Mouse (Mus musculus) liver, embryonic 11.5 days (tissue): ENCODE data around the gene Bace2. TPM values are rescaled to one million over a fixed set of nuclear protein-coding genes. Genes with fewer than 3 reads are reported as not detected.

Source experiments
- ATAC-seq: fragments of 200-750 bp; cut with Nextera tagmentation; replicated peaks from 2 replicates; pipeline ENCODE4 v1.8.0; 2017; ENCODE audit warnings: moderate number of reproducible peaks, mild to moderate bottlenecking, moderate TSS enrichment, moderate library complexity; ENCODE audit not compliant: low FRiP score
- DNase-seq: peaks from one replicate; pipeline ENCODE4 v3.0.0-alpha.2; 2017; ENCODE audit warnings: low spot score
- H3K27ac ChIP-seq: fragments of 300-500 bp; sonication (generic); 2 replicates; pipeline ENCODE4 v1.5.1; 2014; ENCODE audit warnings: mild to moderate bottlenecking, low read depth, low read length, control low read depth
- H3K27me3 ChIP-seq: fragments of 300-500 bp; sonication (generic); replicated peaks from 2 replicates; pipeline ENCODE4 v1.6.1; 2014; ENCODE audit warnings: low read length, mixed read lengths; ENCODE audit not compliant: control insufficient read depth, insufficient read depth
- H3K36me3 ChIP-seq: fragments of 300-500 bp; sonication (generic); 2 replicates; pipeline ENCODE4 v1.6.1; 2014; ENCODE audit warnings: mild to moderate bottlenecking, low read length, moderate library complexity, mixed read lengths; ENCODE audit not compliant: control insufficient read depth, insufficient read depth
- H3K4me1 ChIP-seq: fragments of 300-500 bp; sonication (generic); replicated peaks from 2 replicates; pipeline ENCODE4 v1.6.1; 2014; ENCODE audit warnings: low read length, mixed read lengths; ENCODE audit not compliant: control insufficient read depth, insufficient read depth
- H3K4me2 ChIP-seq: fragments of 300-500 bp; sonication (generic); 2 replicates; pipeline ENCODE4 v1.6.1; 2014; ENCODE audit warnings: mild to moderate bottlenecking, control low read depth, moderate library complexity
- H3K4me3 ChIP-seq: fragments of 300-500 bp; sonication (generic); 2 replicates; pipeline ENCODE4 v1.5.1; 2014; ENCODE audit warnings: low read depth, low read length, control low read depth
- H3K9ac ChIP-seq: fragments of 300-500 bp; sonication (generic); 2 replicates; pipeline ENCODE4 v1.6.1; 2014; ENCODE audit warnings: low read depth, low read length, control low read depth
- H3K9me3 ChIP-seq: fragments of 300-500 bp; sonication (generic); 2 replicates; pipeline ENCODE4 v1.6.1; 2016; ENCODE audit warnings: low read length, inconsistent platforms, mixed read lengths; ENCODE audit not compliant: control insufficient read depth
- WGBS: fragments of 180-500 bp; shearing (Covaris S2); extraction: QIAGEN DNeasy Blood & Tissue Kit; methylation state at CpG from one replicate; pipeline ENCODE4 v1.1.7; 2014; 5-methylcytosine and 5-hydroxymethylcytosine counted together
- polyA plus RNA-seq: library from polyadenylated mRNA; unstranded; fragments of >200 nt; fragmentation: Nextera tagmentation; extraction: Ambion mirVana; gene quantifications from 2 replicates; pipeline ENCODE4 v1.2.1, GENCODE M21; 2014

Bace2 gene
- polyA plus RNA-seq, 1 experiment from 2014 or later = 6.4 TPM

DNA sequence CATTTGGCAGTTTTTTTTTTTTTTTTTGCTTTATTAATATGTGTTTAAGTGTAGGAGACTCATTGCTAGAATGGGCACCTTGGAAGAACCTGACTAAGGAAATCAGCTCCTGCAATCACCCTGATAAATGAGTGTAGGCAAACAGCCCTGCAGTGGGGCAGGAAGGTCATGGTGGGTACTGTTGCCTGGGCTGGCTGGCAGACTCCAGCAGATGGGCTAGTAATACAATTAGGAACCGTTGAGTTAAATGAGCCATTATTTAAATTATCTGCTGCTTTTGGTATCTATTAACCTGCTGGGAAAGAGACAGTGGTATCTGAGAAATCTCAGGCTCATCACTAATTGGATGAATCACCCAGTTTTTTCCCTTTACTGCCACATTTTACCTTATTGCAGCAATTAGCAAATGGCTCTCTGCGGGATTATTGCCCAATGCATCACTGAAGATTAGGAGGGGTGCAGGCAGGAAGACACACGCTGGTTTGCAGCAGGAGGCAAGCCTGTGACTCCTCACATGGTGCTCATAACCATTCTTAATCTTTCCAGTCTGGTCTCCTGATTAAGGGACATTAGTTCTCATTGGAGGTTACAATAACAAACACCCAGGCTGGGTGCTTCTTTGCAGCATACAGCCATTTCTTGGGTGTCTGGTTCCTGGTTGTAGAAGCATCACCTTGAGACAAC is 35.3 kb downstream of the Bace2 start:
- H3K9ac ChIP-seq = no peak overlapping the region
- no peaks in the 10 kb centered on the region for H3K36me3 ChIP-seq
- H3K27ac ChIP-seq = no peak overlapping the region
- no peaks in the 10 kb centered on the region for H3K9me3 ChIP-seq
- H3K4me3 ChIP-seq = no peak overlapping the region
- H3K27me3 ChIP-seq = 0 out of 2 replicates have a peak, but pooled peaks cover 3% of the 10 kb centered on the region
- no peaks in the 10 kb centered on the region; the same call in 1 of the 2 replicates for H3K4me1 ChIP-seq
- no peak overlapping the region for H3K4me2 ChIP-seq
- DNase-seq = no peak
- 33% methylated on average over 3 of the region's 3 CpGs for WGBS
- no peak for ATAC-seq

DNA sequence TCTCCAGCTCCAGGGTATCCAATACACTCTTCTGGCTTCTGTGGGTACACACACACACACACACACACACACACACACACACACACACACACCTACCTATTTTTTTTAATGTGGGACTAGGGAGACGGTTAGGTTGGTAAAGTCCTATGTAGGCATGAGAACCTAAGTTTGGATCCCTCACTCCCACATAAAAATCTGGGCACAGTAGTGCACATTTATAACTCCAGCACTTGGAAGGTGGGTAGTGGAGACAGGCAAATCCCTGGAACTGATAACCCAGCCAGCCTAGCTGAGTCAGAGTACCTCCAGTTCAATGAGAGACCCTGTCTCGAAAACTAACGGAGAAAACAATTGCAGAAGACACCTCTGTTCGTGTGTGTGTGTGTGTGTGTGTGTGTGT is 39.9 kb downstream of the Bace2 start:
- Histone ChIP-seq H3K36me3 (no peaks in the 10 kb centered on the region), H3K4me2 (no peak overlapping the region), H3K27me3 (0 out of 2 replicates have a peak, but pooled peaks cover 3% of the 10 kb centered on the region), H3K27ac (no peak overlapping the region), H3K4me3 (no peak overlapping the region), H3K4me1 (no peaks in the 10 kb centered on the region; the same call in 1 of the 2 replicates), H3K9me3 (no peaks in the 10 kb centered on the region), H3K9ac (no peak overlapping the region)
- 81% methylated on average over 4 of the region's 4 CpGs for WGBS
- no peak for ATAC-seq
- DNase-seq = no peak

DNA sequence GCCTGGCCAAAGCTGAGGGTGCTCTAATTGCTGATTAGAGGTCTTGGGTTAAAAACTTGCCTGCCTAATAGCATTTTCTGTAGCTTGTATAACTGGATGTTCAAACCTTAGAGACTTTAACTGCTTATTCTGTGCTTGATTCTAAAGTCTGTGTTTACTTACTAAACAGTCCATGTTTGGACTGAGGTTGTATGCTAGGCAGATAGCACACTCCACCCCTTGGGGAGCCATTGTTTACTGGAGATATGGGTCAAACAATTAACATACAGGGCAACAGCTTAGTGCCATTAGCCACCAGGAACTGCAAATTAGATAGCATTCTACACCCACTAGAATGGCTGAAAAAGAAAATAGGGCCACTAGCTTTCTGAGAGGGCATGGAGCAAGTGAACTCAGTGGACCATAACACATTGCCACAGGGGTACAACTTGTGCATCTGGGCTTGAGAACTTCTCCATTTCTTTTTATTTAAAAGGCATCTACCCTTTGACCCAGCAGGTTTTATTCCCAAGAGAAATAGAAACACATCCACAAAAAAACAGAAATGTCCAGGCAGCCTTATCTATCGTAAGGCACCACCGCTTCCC is 41.5 kb downstream of the Bace2 start:
- DNase-seq (no peak), ATAC-seq (no peak)
- Histone ChIP-seq H3K36me3 (no peaks in the 10 kb centered on the region), H3K9me3 (no peaks in the 10 kb centered on the region), H3K9ac (no peak overlapping the region), H3K27me3 (0 out of 2 replicates have a peak, but pooled peaks cover 3% of the 10 kb centered on the region), H3K27ac (no peak overlapping the region), H3K4me3 (no peak overlapping the region), H3K4me2 (no peak overlapping the region), H3K4me1 (no peaks in the 10 kb centered on the region)
- WGBS = 70% methylated on average over 2 of the region's 2 CpGs

DNA sequence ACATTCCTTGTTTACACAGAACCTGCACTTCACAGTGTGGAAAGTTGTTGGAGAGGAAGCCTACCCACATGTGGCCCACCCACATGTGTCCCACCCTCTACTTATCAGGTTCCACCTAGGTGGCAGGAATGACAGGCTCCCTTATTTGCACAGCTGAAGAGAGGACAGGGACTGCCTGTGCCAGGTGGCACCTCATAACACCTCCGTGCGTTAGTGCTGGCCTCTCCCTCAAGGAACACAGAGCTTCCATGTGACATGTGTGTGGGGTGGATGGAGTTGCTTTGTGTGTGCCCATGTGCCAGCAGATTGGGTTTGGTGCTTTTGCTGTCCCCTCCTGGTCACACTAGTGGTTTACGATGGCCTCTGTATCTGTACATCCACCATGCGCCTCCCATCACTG is 43.4 kb downstream of the Bace2 start:
- H3K27ac ChIP-seq = no peak overlapping the region

DNA sequence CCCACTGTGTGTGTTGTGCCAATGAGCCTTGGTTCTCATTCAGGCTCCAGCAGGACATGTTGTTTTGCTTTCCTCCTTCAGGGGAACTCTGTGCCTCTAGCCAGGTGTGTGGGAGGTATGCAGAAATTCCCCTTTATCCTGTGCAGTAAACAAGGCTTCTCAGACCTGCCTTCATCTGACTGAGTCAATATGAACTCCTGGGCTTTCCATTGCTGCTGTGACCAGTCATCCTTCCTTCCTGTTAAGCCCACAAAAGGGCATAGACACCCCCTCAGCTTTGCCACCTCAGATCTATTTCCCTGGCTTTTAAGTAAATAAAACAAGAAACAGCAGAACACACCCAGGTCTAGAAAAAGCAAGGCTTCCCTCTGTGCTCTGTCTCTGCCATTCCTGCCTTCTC is 45.2 kb downstream of the Bace2 start:
- no peaks in the 10 kb centered on the region for H3K27me3 ChIP-seq
- H3K9me3 ChIP-seq = no peaks in the 10 kb centered on the region
- ATAC-seq = no peak
- no peaks in the 10 kb centered on the region for H3K4me1 ChIP-seq
- H3K4me3 ChIP-seq = no peak overlapping the region
- H3K4me2 ChIP-seq = no peak overlapping the region
- H3K36me3 ChIP-seq = no peaks in the 10 kb centered on the region
- H3K9ac ChIP-seq = no peak overlapping the region
- no peak overlapping the region for H3K27ac ChIP-seq
- no peak for DNase-seq

More for the DNA sequence above, 43.4 kb downstream of the Bace2 start:
- no peak overlapping the region for H3K4me3 ChIP-seq
- 86% methylated on average over 4 of the region's 4 CpGs for WGBS
- no peaks in the 10 kb centered on the region for H3K27me3 ChIP-seq
- no peak overlapping the region for H3K4me2 ChIP-seq
- no peak for DNase-seq
- no peak for ATAC-seq
- no peak overlapping the region for H3K9ac ChIP-seq
- H3K36me3 ChIP-seq = no peaks in the 10 kb centered on the region
- no peaks in the 10 kb centered on the region for H3K9me3 ChIP-seq
- H3K4me1 ChIP-seq = no peaks in the 10 kb centered on the region

DNA sequence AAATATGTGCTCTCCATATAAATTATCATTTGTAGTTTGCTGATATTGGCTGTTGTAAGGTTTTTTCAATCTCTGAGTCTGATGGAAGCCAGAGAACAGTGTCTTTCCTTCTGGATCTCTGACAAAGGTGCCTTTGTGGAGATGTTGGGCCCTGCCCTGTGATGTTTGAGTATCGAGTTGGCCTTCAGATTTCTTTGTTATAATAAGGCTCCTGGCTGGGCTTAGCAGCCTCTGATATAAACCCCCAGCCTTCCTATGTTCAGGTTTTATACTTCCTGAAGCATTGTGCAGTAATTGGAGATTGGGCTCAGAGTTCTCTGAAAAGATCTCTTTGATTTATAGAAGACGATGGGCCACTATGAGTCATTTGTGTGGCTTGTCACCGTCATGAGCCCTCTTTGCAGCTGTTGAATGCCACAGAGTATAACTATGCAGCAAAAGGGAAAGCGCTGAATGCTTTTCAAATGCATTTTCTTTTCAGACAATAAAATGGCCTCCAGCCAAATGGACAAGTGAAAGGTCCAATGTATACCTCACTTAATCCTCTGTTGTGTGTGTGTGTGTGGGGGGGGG is 45.8 kb downstream of the Bace2 start:
- Histone ChIP-seq H3K27ac (no peak overlapping the region), H3K36me3 (no peaks in the 10 kb centered on the region), H3K9ac (no peak overlapping the region), H3K27me3 (no peaks in the 10 kb centered on the region), H3K9me3 (no peaks in the 10 kb centered on the region), H3K4me1 (no peaks in the 10 kb centered on the region), H3K4me3 (no peak overlapping the region), H3K4me2 (no peak overlapping the region)
- ATAC-seq (no peak), DNase-seq (no peak)
- WGBS = 76% methylated on average over 4 of the region's 4 CpGs

DNA sequence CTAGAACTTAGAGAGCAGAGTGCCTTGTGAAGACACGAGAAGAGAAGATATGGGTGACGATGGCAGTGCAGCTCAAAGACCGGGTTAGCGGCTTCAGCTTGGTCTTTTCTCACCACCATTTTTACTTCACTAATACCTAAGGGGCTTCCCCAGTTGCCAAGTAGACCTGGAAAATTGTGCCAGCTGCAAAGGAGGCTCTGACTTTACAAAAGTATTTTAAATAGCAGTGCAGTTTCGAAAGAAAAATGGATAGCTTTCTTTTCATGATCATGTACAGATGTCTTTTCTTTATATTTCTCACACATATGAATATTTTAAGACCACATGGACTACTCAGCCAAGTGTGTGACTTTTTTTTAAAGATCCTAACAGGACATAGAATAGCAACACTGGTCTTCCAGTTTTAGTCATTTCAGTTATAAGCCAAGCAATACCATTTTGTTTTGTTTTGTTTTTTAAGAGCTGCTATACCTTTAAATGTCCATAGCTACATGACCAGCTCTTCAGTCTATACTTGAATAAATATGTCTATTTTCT is 49.0 kb downstream of the Bace2 start:
- no peaks in the 10 kb centered on the region for H3K9me3 ChIP-seq
- H3K4me2 ChIP-seq = no peak overlapping the region
- no peaks in the 10 kb centered on the region for H3K36me3 ChIP-seq
- 85% methylated on average over 5 of the region's 5 CpGs for WGBS
- no peak for DNase-seq
- ATAC-seq = no peak
- no peak overlapping the region for H3K27ac ChIP-seq
- H3K4me3 ChIP-seq = no peak overlapping the region
- no peaks in the 10 kb centered on the region for H3K4me1 ChIP-seq
- no peaks in the 10 kb centered on the region for H3K27me3 ChIP-seq
- H3K9ac ChIP-seq = no peak overlapping the region

DNA sequence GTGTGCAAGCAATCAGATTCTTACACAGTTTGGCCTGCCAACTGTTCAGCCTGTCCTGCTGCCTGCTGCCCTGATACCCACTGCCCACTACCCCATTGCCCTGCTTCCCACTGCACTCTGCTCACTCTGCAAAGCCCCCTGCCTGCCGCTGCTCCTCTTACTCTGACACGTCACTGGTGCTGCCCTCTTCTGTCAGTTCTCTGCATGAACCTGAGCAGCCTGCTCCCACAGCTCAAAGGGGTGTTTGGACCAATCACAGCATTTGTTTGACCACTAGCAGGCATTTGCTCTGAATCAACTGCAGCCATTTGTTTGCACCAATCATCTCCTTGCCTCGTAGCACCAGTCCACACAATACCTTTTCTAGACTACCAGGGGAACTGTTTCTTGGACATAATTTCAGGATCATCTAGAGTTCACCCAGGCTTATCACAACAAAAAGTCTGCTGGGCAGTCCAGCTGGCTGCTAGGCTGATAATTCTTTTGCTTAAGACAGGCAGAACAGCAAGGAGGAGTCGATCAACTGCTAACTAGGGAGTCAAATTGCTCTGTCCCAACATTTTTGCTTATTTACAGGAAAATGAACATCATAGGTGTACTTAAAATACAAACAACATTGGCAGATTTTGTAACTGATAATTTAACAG is 61.5 kb downstream of the Bace2 start:
- H3K27me3 ChIP-seq = no peaks in the 10 kb centered on the region
- H3K4me3 ChIP-seq = no peak overlapping the region
- DNase-seq = peak; percentile 44
- peak; percentile 67 for ATAC-seq
- WGBS = 19% methylated on average over 4 of the region's 4 CpGs
- H3K4me2 ChIP-seq = no peak overlapping the region
- no peaks in the 10 kb centered on the region for H3K36me3 ChIP-seq
- H3K27ac ChIP-seq = no peak overlapping the region
- no peaks in the 10 kb centered on the region for H3K9me3 ChIP-seq
- H3K9ac ChIP-seq = no peak overlapping the region
- no peaks in the 10 kb centered on the region for H3K4me1 ChIP-seq
